Mouse (Mus musculus) ES-E14 (cell line): Measurements from ENCODE around the gene B4galt1. TPM values are rescaled to one million over a fixed set of nuclear protein-coding genes. Genes with fewer than 3 reads are reported as not detected.

Experiments
- DNase-seq: peaks from one replicate; pipeline ENCODE4 v3.0.0-alpha.2; 2013; ENCODE audit warnings: low read depth, low spot score
- H3K27ac ChIP-seq: 2 replicates; pipeline ENCODE4 v1.5.1; 2012; ENCODE audit warnings: low read depth, mild to moderate bottlenecking, low read length, moderate library complexity, mixed read lengths; ENCODE audit not compliant: poor library complexity, insufficient read depth, severe bottlenecking
- H3K36me3 ChIP-seq: 2 replicates; pipeline ENCODE4 v1.6.1; 2012; ENCODE audit warnings: mild to moderate bottlenecking, low read length, moderate library complexity, mixed read lengths; ENCODE audit not compliant: control insufficient read depth, poor library complexity, insufficient read depth, severe bottlenecking
- H3K4me1 ChIP-seq, 2 experiments: fragments of 150-350 bp in 1 of 2; sonication (generic) in 1 of 2; 2 replicates each; pipeline ENCODE4 v1.6.1; 2012; ENCODE audit warnings: low read length in 2 of 2, mild to moderate bottlenecking in 1 of 2, mixed read lengths in 1 of 2; ENCODE audit not compliant: control insufficient read depth in 2 of 2, insufficient read depth in 2 of 2, poor library complexity in 1 of 2
- H3K4me3 ChIP-seq, 2 experiments: fragments of 150-350 bp in 1 of 2; sonication (generic) in 1 of 2; 2 replicates each; pipeline ENCODE4 v1.5.1; 2012; ENCODE audit warnings: low read length in 2 of 2, low read depth in 1 of 2, mild to moderate bottlenecking in 1 of 2, mixed read lengths in 1 of 2; ENCODE audit not compliant: insufficient read depth in 1 of 2, poor library complexity in 1 of 2, severe bottlenecking in 1 of 2
- H3K9ac ChIP-seq: 2 replicates; pipeline ENCODE4 v1.6.1; 2012; ENCODE audit warnings: low read depth, mild to moderate bottlenecking, low read length, mixed read lengths; ENCODE audit not compliant: poor library complexity, insufficient read depth, severe bottlenecking
- H3K9me3 ChIP-seq: fragments of 150-350 bp; sonication (generic); 2 replicates; pipeline ENCODE4 v1.6.1; 2012; ENCODE audit warnings: low read depth, mild to moderate bottlenecking, low read length; ENCODE audit not compliant: control insufficient read depth, insufficient read depth
- CHD2 ChIP-seq: IDR thresholded peaks from 2 replicates; pipeline ENCODE4 v1.6.1; 2014; ENCODE audit warnings: mild to moderate bottlenecking, low read depth, low read length, inconsistent platforms
- HCFC1 ChIP-seq: IDR thresholded peaks from 2 replicates; pipeline ENCODE4 v1.6.1; 2012; ENCODE audit warnings: low read length, inconsistent platforms, borderline replicate concordance; ENCODE audit not compliant: insufficient read depth
- MAFK ChIP-seq: IDR thresholded peaks from 2 replicates; pipeline ENCODE4 v1.6.1; 2014; ENCODE audit warnings: mild to moderate bottlenecking, low read depth, low read length, inconsistent platforms; ENCODE audit not compliant: insufficient read depth
- ZC3H11A ChIP-seq: IDR thresholded peaks from 2 replicates; pipeline ENCODE4 v1.6.1; 2012; ENCODE audit warnings: low read depth, mild to moderate bottlenecking, inconsistent platforms, low read length, borderline replicate concordance
- ZNF384 ChIP-seq: IDR thresholded peaks from 2 replicates; pipeline ENCODE4 v1.6.1; 2012; ENCODE audit warnings: low read depth, low read length, inconsistent platforms
- in situ Hi-C, 2 experiments: fragments of 600-800 bp; cut with MboI; formaldehyde crosslinking; loops; one replicate each; pipeline ENCODE4 v1.15.1; 2025; ENCODE audit warnings: low sequenced_read_pairs in 2 of 2, inconsistent platforms in 1 of 2; ENCODE audit not compliant: unreplicated experiment in 2 of 2
- total RNA-seq: library from RNA; depleted of rRNA; stranded (reverse); fragments of 300-350 nt; gene quantifications from 2 replicates; pipeline ENCODE4 v1.2.3, GENCODE M21; 2012

The B4galt1 gene
- total RNA-seq, 1 experiment = 29.2 TPM

DNA sequence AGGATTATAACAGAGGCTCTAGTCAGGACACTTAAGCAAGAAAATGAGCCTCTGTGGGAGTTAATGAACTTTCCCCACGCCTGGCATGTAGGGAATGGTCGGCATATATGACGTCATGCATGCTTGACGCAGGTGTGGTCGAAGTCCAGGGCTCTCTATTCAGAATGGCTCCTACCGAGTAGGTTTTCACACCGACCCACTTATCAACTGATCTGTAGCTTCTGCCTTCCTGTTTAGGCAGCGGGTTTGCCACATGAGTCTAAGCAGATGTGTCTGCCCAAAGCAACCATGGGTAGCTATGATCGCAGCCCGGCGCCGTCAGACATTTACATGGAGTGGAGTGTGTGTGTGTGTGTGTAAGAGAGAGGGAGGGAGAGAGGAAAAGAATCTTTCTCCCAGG lies 14.6 kb downstream of the B4galt1 start:
- H3K36me3 ChIP-seq = peaks cover under 1% of the 10 kb centered on the region; the same call in 1 of the 2 replicates
- H3K4me3 ChIP-seq = peak overlapping the region; percentile 12 to 20
- in situ Hi-C loops = no loop called here
- H3K9ac ChIP-seq = no peak overlapping the region
- TF ChIP-seq ZNF384 = no peak
- TF ChIP-seq HCFC1 = no peak
- TF ChIP-seq ZC3H11A = no peak
- no peak for TF ChIP-seq MAFK
- TF ChIP-seq CHD2 = no peak
- H3K4me1 ChIP-seq = peaks cover 5 to 9% of the 10 kb centered on the region in 2 experiments
- DNase-seq = no peak
- no peaks in the 10 kb centered on the region for H3K9me3 ChIP-seq
- H3K27ac ChIP-seq = 0 out of 2 replicates have a peak overlapping the region, but pooled peaks have one; percentile 29

DNA sequence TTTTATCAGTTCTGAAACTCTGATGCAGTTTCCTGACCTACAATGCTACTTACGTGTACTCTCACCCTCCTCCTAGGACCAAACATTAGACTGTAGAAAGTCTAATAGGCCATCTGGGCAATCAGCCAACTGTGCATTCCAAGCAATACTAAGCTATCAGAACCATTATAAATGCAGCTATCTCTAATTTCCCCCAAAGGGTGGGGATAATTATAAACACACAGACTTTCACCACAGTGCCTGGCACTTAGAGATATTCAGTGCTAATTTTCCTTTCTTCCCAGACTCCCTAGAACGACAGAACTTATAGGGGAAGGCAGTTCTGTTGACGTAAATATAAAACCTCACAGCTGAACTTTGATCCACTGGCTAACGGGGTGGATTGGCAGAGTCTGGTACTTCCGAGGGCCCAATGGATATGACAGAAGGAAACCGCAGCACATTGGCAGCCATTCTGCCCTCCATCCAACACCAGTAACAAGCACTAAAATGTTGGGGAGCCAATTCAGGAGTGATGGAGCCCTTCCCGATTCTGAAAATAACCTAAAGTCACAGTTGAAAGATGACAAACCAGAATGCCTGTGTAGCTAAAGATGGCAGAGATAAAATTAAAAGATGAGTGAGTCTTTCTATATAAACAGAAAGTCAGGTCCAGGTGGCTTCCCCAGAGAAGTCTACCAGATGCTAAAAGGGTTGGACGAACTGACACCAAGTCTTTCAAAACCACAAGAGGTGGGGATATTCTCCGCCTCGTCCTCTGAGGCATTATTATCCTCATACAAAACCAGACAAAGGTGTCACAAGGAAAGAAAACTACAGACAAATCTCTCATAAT lies 16.1 kb downstream of the B4galt1 start:
- no peak overlapping the region for H3K4me3 ChIP-seq
- DNase-seq = no peak
- no peak overlapping the region for H3K9ac ChIP-seq
- TF ChIP-seq ZC3H11A (no peak), MAFK (no peak), CHD2 (no peak), HCFC1 (no peak), ZNF384 (no peak)
- in situ Hi-C loops = no loop called here
- peaks cover 5 to 8% of the 10 kb centered on the region in 2 experiments; a peak in 3 of 4 replicates for H3K4me1 ChIP-seq
- H3K9me3 ChIP-seq = no peaks in the 10 kb centered on the region
- H3K27ac ChIP-seq = no peak overlapping the region
- H3K36me3 ChIP-seq = peaks cover 2% of the 10 kb centered on the region; the same call in 1 of the 2 replicates

GRCm38 (mm10) chr4:40837008-40837407 lies 16.8 kb downstream of the B4galt1 start:
- no peak overlapping the region for H3K4me3 ChIP-seq
- H3K27ac ChIP-seq = no peak overlapping the region
- no peak overlapping the region for H3K9ac ChIP-seq
- TF ChIP-seq HCFC1 (no peak), CHD2 (no peak)
- no peak for DNase-seq
- H3K36me3 ChIP-seq = peaks cover 2% of the 10 kb centered on the region; the same call in 1 of the 2 replicates
- in situ Hi-C loops = no loop called here
- H3K9me3 ChIP-seq = no peaks in the 10 kb centered on the region
- peaks cover 5 to 8% of the 10 kb centered on the region in 2 experiments; a peak in 3 of 4 replicates for H3K4me1 ChIP-seq

DNA sequence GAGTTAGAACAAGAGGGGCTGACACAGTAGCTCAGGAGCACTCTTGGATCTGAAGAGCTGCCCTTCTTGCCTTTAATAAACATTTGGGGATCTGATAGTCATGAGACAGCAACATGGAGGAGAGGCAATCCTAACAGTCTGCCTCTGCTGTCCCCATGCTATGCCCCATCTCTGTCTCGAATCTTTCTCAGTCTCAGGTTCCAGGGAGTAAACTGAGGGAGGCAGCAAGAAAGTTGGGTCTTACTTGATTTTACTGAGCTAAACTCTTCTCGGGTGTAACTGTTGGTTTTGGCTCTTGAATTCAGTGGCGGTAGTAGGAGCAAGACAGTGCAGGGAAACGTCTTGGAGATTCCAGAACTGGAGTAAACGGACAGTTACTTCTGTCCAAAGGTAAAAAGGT lies 18.9 kb downstream of the B4galt1 start:
- H3K36me3 ChIP-seq = peaks cover 2% of the 10 kb centered on the region; the same call in 1 of the 2 replicates
- H3K4me1 ChIP-seq = peaks cover 11% of the 10 kb centered on the region in 2 experiments; a peak in 3 of 4 replicates
- DNase-seq = no peak
- in situ Hi-C loops = no loop called here
- no peaks in the 10 kb centered on the region for H3K9me3 ChIP-seq
- TF ChIP-seq MAFK = no peak
- TF ChIP-seq HCFC1 = no peak
- no peak for TF ChIP-seq ZNF384
- no peak for TF ChIP-seq CHD2
- TF ChIP-seq ZC3H11A = no peak
- H3K9ac ChIP-seq = no peak overlapping the region
- no peak overlapping the region for H3K4me3 ChIP-seq
- no peak overlapping the region for H3K27ac ChIP-seq
